Mouse (Mus musculus) hindbrain, embryonic 13.5 days (tissue): ENCODE data around the gene Nrxn1. TPM values are rescaled to one million over a fixed set of nuclear protein-coding genes. Genes with fewer than 3 reads are reported as not detected.

Experiments
- ATAC-seq: fragments of 200-750 bp; cut with Nextera tagmentation; 2 replicates; pipeline ENCODE4 v1.8.0; 2017; ENCODE audit warnings: moderate TSS enrichment; ENCODE audit not compliant: low FRiP score
- H3K27ac ChIP-seq: fragments of 300-500 bp; sonication (generic); 2 replicates; pipeline ENCODE4 v1.5.1; 2015; ENCODE audit warnings: inconsistent platforms, mild to moderate bottlenecking, moderate library complexity
- H3K27me3 ChIP-seq: fragments of 300-500 bp; sonication (generic); 2 replicates; pipeline ENCODE4 v1.6.1; 2015; ENCODE audit warnings: mild to moderate bottlenecking, inconsistent platforms
- H3K36me3 ChIP-seq: fragments of 300-500 bp; sonication (generic); 2 replicates; pipeline ENCODE4 v1.6.1; 2015; ENCODE audit warnings: mild to moderate bottlenecking, inconsistent platforms
- H3K4me1 ChIP-seq: fragments of 300-500 bp; sonication (generic); replicated peaks from 2 replicates; pipeline ENCODE4 v1.6.1; 2015; ENCODE audit warnings: inconsistent platforms
- H3K4me2 ChIP-seq: fragments of 300-500 bp; sonication (generic); 2 replicates; pipeline ENCODE4 v1.6.1; 2015; ENCODE audit warnings: inconsistent platforms, mild to moderate bottlenecking, moderate library complexity
- H3K4me3 ChIP-seq: fragments of 300-500 bp; sonication (generic); 2 replicates; pipeline ENCODE4 v1.5.1; 2015; ENCODE audit warnings: mild to moderate bottlenecking, inconsistent platforms
- H3K9ac ChIP-seq: fragments of 300-500 bp; sonication (generic); 2 replicates; pipeline ENCODE4 v1.6.1; 2015; ENCODE audit warnings: mild to moderate bottlenecking, inconsistent platforms
- H3K9me3 ChIP-seq: fragments of 300-500 bp; sonication (generic); 2 replicates; pipeline ENCODE4 v1.6.1; 2016; ENCODE audit warnings: inconsistent platforms
- WGBS: fragments of 180-500 bp; shearing (Covaris S2); methylation state at CpG from one replicate; pipeline ENCODE4 v1.1.7; 2015; 5-methylcytosine and 5-hydroxymethylcytosine counted together
- polyA plus RNA-seq: library from polyadenylated mRNA; unstranded; fragments of >200 nt; fragmentation: Nextera tagmentation; extraction: Ambion mirVana; gene quantifications from 2 replicates; pipeline ENCODE4 v1.2.1, GENCODE M21; 2015

The Nrxn1 gene
- polyA plus RNA-seq, 1 experiment from 2014 or later = 143 TPM

GRCm38 (mm10) chr17:90836154-90837021, 256.5 kb downstream of the Nrxn1 start:
- Histone ChIP-seq H3K4me1 (peaks cover 11% of the 10 kb centered on the region), H3K27me3 (no peaks in the 10 kb centered on the region), H3K9me3 (no peaks in the 10 kb centered on the region), H3K4me2 (no peak overlapping the region), H3K36me3 (no peaks in the 10 kb centered on the region), H3K9ac (no peak overlapping the region), H3K27ac (peak overlapping the region; percentile 73), H3K4me3 (no peak overlapping the region)
- WGBS = 45% methylated on average over 4 of the region's 4 CpGs
- ATAC-seq = peak; percentile 34; the same call in 1 of the 2 replicates

GRCm38 (mm10) chr17:90818340-90818739, 274.5 kb downstream of the Nrxn1 start:
- no peak overlapping the region for H3K4me2 ChIP-seq
- no peaks in the 10 kb centered on the region for H3K36me3 ChIP-seq
- no peak for ATAC-seq
- H3K9ac ChIP-seq = no peak overlapping the region
- WGBS = 84% methylated on average over 2 of the region's 2 CpGs
- no peak overlapping the region for H3K4me3 ChIP-seq
- H3K9me3 ChIP-seq = no peaks in the 10 kb centered on the region
- no peaks in the 10 kb centered on the region for H3K27me3 ChIP-seq
- H3K27ac ChIP-seq = no peak overlapping the region
- H3K4me1 ChIP-seq = no peaks in the 10 kb centered on the region

GRCm38 (mm10) chr17:90817898-90818297, 275.0 kb downstream of the Nrxn1 start:
- H3K27me3 ChIP-seq = no peaks in the 10 kb centered on the region
- no peak overlapping the region for H3K4me3 ChIP-seq
- H3K9me3 ChIP-seq = no peaks in the 10 kb centered on the region
- ATAC-seq = no peak
- H3K4me2 ChIP-seq = no peak overlapping the region
- H3K9ac ChIP-seq = no peak overlapping the region
- no peaks in the 10 kb centered on the region for H3K36me3 ChIP-seq
- 88% methylated on average over 2 of the region's 2 CpGs for WGBS
- H3K27ac ChIP-seq = no peak overlapping the region
- H3K4me1 ChIP-seq = no peaks in the 10 kb centered on the region

- Histone ChIP-seq H3K9ac (no peak overlapping the region), H3K4me3 (no peak overlapping the region), H3K36me3 (no peaks in the 10 kb centered on the region), H3K9me3 (no peaks in the 10 kb centered on the region), H3K27ac (no peak overlapping the region), H3K4me2 (no peak overlapping the region), H3K4me1 (no peaks in the 10 kb centered on the region), H3K27me3 (no peaks in the 10 kb centered on the region)
- no peak for ATAC-seq
- WGBS = 94% methylated on average over 1 of the region's 1 CpGs
Observed at GRCm38 (mm10) chr17:90815306-90815705, 277.6 kb downstream of the Nrxn1 start.

GRCm38 (mm10) chr17:90813760-90814159, 279.1 kb downstream of the Nrxn1 start:
- no peak overlapping the region for H3K4me3 ChIP-seq
- no peaks in the 10 kb centered on the region for H3K4me1 ChIP-seq
- H3K36me3 ChIP-seq = no peaks in the 10 kb centered on the region
- H3K9me3 ChIP-seq = no peaks in the 10 kb centered on the region
- no peak overlapping the region for H3K27ac ChIP-seq
- no peak for ATAC-seq
- no peak overlapping the region for H3K4me2 ChIP-seq
- no peak overlapping the region for H3K9ac ChIP-seq
- no peaks in the 10 kb centered on the region for H3K27me3 ChIP-seq

GRCm38 (mm10) chr17:90812485-90812884, 280.4 kb downstream of the Nrxn1 start:
- 86% methylated on average over 2 of the region's 2 CpGs for WGBS
- Histone ChIP-seq H3K4me3 (no peak overlapping the region), H3K9ac (no peak overlapping the region), H3K4me1 (no peaks in the 10 kb centered on the region), H3K27ac (no peak overlapping the region), H3K9me3 (no peaks in the 10 kb centered on the region), H3K4me2 (no peak overlapping the region), H3K27me3 (no peaks in the 10 kb centered on the region), H3K36me3 (no peaks in the 10 kb centered on the region)
- no peak for ATAC-seq

- no peaks in the 10 kb centered on the region for H3K36me3 ChIP-seq
- H3K4me2 ChIP-seq = no peak overlapping the region
- H3K9ac ChIP-seq = no peak overlapping the region
- H3K27ac ChIP-seq = no peak overlapping the region
- 65% methylated on average over 8 of the region's 8 CpGs for WGBS
- no peak overlapping the region for H3K4me3 ChIP-seq
- no peaks in the 10 kb centered on the region for H3K4me1 ChIP-seq
- no peaks in the 10 kb centered on the region for H3K27me3 ChIP-seq
- peak; percentile 70 for ATAC-seq
- H3K9me3 ChIP-seq = no peaks in the 10 kb centered on the region
Observed at GRCm38 (mm10) chr17:90809197-90810163, 283.4 kb downstream of the Nrxn1 start.

GRCm38 (mm10) chr17:90808256-90808655, 284.6 kb downstream of the Nrxn1 start:
- ATAC-seq = no peak
- H3K9ac ChIP-seq = no peak overlapping the region
- H3K4me1 ChIP-seq = no peaks in the 10 kb centered on the region
- WGBS = 82% methylated on average over 2 of the region's 2 CpGs
- H3K27ac ChIP-seq = no peak overlapping the region
- H3K4me3 ChIP-seq = no peak overlapping the region
- no peak overlapping the region for H3K4me2 ChIP-seq
- H3K36me3 ChIP-seq = no peaks in the 10 kb centered on the region
- H3K27me3 ChIP-seq = no peaks in the 10 kb centered on the region
- no peaks in the 10 kb centered on the region for H3K9me3 ChIP-seq

GRCm38 (mm10) chr17:90807199-90807598, 285.7 kb downstream of the Nrxn1 start:
- H3K9ac ChIP-seq = no peak overlapping the region
- H3K4me3 ChIP-seq = no peak overlapping the region
- no peak overlapping the region for H3K27ac ChIP-seq
- ATAC-seq = no peak
- H3K4me2 ChIP-seq = no peak overlapping the region
- H3K4me1 ChIP-seq = no peaks in the 10 kb centered on the region
- H3K36me3 ChIP-seq = no peaks in the 10 kb centered on the region
- H3K27me3 ChIP-seq = no peaks in the 10 kb centered on the region
- H3K9me3 ChIP-seq = no peaks in the 10 kb centered on the region

GRCm38 (mm10) chr17:90798689-90799088, 294.2 kb downstream of the Nrxn1 start:
- Histone ChIP-seq H3K36me3 (no peaks in the 10 kb centered on the region), H3K9ac (no peak overlapping the region), H3K4me3 (no peak overlapping the region), H3K27ac (0 out of 2 replicates have a peak overlapping the region, but pooled peaks have one; percentile 26), H3K4me1 (peaks cover 9% of the 10 kb centered on the region), H3K27me3 (no peaks in the 10 kb centered on the region), H3K4me2 (no peak overlapping the region), H3K9me3 (no peaks in the 10 kb centered on the region)
- 88% methylated on average over 2 of the region's 2 CpGs for WGBS
- ATAC-seq = no peak

GRCm38 (mm10) chr17:90797659-90798288, 295.1 kb downstream of the Nrxn1 start:
- peaks cover 9% of the 10 kb centered on the region for H3K4me1 ChIP-seq
- H3K9ac ChIP-seq = no peak overlapping the region
- H3K36me3 ChIP-seq = no peaks in the 10 kb centered on the region
- H3K9me3 ChIP-seq = no peaks in the 10 kb centered on the region
- ATAC-seq = no peak
- no peak overlapping the region for H3K4me2 ChIP-seq
- 97% methylated on average over 2 of the region's 2 CpGs for WGBS
- H3K27ac ChIP-seq = 0 out of 2 replicates have a peak overlapping the region, but pooled peaks have one; percentile 2
- no peak overlapping the region for H3K4me3 ChIP-seq
- no peaks in the 10 kb centered on the region for H3K27me3 ChIP-seq

GRCm38 (mm10) chr17:90796974-90797373, 295.9 kb downstream of the Nrxn1 start:
- Histone ChIP-seq H3K4me2 (no peak overlapping the region), H3K27ac (no peak overlapping the region), H3K27me3 (no peaks in the 10 kb centered on the region), H3K4me3 (no peak overlapping the region), H3K36me3 (no peaks in the 10 kb centered on the region), H3K9me3 (no peaks in the 10 kb centered on the region), H3K9ac (no peak overlapping the region), H3K4me1 (peaks cover 9% of the 10 kb centered on the region)
- WGBS = 50% methylated on average over 2 of the region's 2 CpGs
- no peak for ATAC-seq
